ENCODE assay signal across 10 mouse cellular contexts in the genomic region with DNA sequence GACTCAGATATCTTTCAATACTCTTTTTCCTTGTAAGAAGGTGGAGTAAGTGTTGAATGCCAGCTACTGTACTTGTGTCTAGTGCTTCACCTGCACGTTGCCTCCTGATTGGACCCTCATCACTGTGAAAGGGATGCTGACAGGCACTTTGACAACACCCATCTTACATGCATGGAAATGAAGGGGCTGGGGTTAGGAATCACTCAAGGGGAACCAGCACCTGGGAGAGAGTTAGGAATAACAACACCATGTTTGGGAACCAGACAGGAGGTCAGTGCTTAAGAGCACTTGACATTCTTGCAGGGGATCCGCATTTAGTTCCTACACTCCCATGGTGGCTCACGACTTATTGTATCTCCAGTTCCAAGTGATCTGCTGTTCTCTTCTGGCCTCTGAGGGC.
"Had no signal": no experiment of that assay in that cellular context is flagged by ENCODE, and none has a peak within 500 bp of the region (broad histone marks: within the 10 kb centered on the region; RNA-seq: fewer than 3 reads in every experiment).

No protein-coding gene starts in this region.

- H3K9me3 ChIP-seq: liver, embryonic 13.5 days had no signal

- H3K9ac ChIP-seq: liver, embryonic 13.5 days had no signal

- H3K4me2 ChIP-seq: liver, embryonic 13.5 days; midbrain, embryonic 11.5 days had no signal

- H3K4me3 ChIP-seq: liver, embryonic 13.5 days had no signal

- H3K36me3 ChIP-seq: liver, embryonic 13.5 days had no signal

- DNase-seq: kidney, postnatal 14 days; kidney, postnatal 4 days; liver, embryonic 13.5 days; lung, adult 2 months; lung, postnatal 14 days; lung, postnatal 4 days; midbrain, embryonic 14.5 days; thymus, adult 18-20 months; thymus, postnatal 36 days had no signal

- H3K27ac ChIP-seq: liver, embryonic 13.5 days had no signal
